Mouse (Mus musculus): ENCODE data around the gene Olfr95. TPM values are rescaled to one million over a fixed set of nuclear protein-coding genes. Genes with fewer than 3 reads are reported as not detected.

The Olfr95 gene
- polyA plus RNA-seq, 1 experiment from 2014 or later: not detected

DNA sequence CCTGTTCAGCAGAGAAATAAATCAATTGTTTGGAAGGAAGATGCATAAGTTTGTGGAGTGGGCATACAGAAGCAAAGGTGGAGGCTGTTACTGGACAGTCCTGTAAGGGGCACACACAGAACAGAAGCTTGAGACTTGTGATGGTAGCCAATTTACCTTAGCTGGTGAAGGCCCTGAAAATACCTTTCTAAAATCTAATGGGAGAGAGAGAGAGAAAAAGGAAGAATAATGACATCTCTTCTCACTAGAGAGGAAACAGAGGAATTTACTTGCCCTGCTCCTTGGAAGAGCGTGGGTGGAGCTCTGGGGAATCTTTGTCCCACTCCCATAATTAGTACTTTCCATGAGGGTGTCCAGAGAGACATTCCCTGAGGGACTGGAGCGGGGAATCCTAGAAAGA lies 12.0 kb downstream of the Olfr95 start, which contains the start of gene Olfr94:
Olfr94 (minus strand) TSS at position 101 of the 400 bp plus-strand sequence.
- H3K9me3 ChIP-seq (replicated peaks): no peaks in the 10 kb centered on the region
- no peaks in the 10 kb centered on the region for H3K36me3 ChIP-seq
- no peak within 1 kb of the TSS for H3K4me3 ChIP-seq
- no peak within 1 kb of the TSS for H3K27ac ChIP-seq
- WGBS (ENCODE audit: insufficient replicate concordance): 67% methylated on average over 2 of the region's 2 CpGs
- ATAC-seq: no peak
- no peak within 1 kb of the TSS for H3K9ac ChIP-seq
- peaks cover 45% of the 10 kb centered on the region for H3K27me3 ChIP-seq (replicated peaks)
- no peaks in the 10 kb centered on the region for H3K4me1 ChIP-seq
- H3K4me2 ChIP-seq: no peak within 1 kb of the TSS

- no peaks in the 10 kb centered on the region for H3K36me3 ChIP-seq
- peaks cover 57% of the 10 kb centered on the region for H3K27me3 ChIP-seq (replicated peaks)
- H3K9ac ChIP-seq: no peak overlapping the region
- H3K4me2 ChIP-seq: peak overlapping the region; percentile 66
- H3K4me3 ChIP-seq: peak overlapping the region; percentile 41
- no peak overlapping the region for H3K27ac ChIP-seq
- no peaks in the 10 kb centered on the region for H3K9me3 ChIP-seq (replicated peaks)
- H3K4me1 ChIP-seq: no peaks in the 10 kb centered on the region
- WGBS (ENCODE audit: insufficient replicate concordance): 2% methylated on average over 77 of the region's 77 CpGs
- ATAC-seq: 0 out of 2 replicates have a peak, but pooled peaks have one; percentile 15
These were observed 15.8 kb downstream of the Olfr95 start for GRCm38 (mm10) chr17:37196845-37197724.

DNA sequence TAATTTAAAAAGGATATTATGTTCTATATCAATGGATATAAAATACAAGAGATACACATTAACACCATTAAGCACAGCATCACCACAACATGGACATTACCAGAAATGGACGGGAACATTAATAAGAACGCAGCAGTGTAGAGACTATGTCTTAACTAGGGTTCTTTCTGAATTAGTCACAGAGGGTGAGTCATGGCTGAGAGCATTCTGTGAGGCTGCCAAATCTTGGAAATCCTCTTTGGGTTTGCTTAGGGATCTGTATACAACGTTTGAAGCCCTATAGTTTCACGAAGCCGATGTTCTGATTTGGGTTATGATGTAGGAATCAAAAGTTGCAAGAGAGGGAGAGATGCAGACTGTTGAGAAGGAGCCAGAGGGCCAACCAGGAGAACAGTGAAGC lies 18.1 kb downstream of the Olfr95 start:
- Histone ChIP-seq H3K9me3 (replicated peaks) (no peaks in the 10 kb centered on the region), H3K4me2 (no peak overlapping the region), H3K4me1 (no peaks in the 10 kb centered on the region), H3K9ac (no peak overlapping the region), H3K4me3 (no peak overlapping the region), H3K27me3 (replicated peaks) (peaks cover 47% of the 10 kb centered on the region), H3K36me3 (no peaks in the 10 kb centered on the region), H3K27ac (no peak overlapping the region)
- ATAC-seq: no peak
- WGBS (ENCODE audit: insufficient replicate concordance): 72% methylated on average over 5 of the region's 5 CpGs

- no peaks in the 10 kb centered on the region for H3K4me1 ChIP-seq
- no peaks in the 10 kb centered on the region for H3K36me3 ChIP-seq
- no peak within 1 kb of the TSS for H3K4me2 ChIP-seq
- H3K27me3 ChIP-seq (replicated peaks): peaks cover 40% of the 10 kb centered on the region
- no peak within 1 kb of the TSS for H3K4me3 ChIP-seq
- H3K9ac ChIP-seq: no peak within 1 kb of the TSS
- 72% methylated on average over 2 of the region's 2 CpGs for WGBS (ENCODE audit: insufficient replicate concordance)
- no peak for ATAC-seq
- no peaks in the 10 kb centered on the region for H3K9me3 ChIP-seq (replicated peaks)
- H3K27ac ChIP-seq: no peak within 1 kb of the TSS
These were observed 19.3 kb downstream of the Olfr95 start, which contains the start of gene Ubd for GRCm38 (mm10) chr17:37193656-37194055. Gene Ubd (plus strand): TSS chr17:37193892.

DNA sequence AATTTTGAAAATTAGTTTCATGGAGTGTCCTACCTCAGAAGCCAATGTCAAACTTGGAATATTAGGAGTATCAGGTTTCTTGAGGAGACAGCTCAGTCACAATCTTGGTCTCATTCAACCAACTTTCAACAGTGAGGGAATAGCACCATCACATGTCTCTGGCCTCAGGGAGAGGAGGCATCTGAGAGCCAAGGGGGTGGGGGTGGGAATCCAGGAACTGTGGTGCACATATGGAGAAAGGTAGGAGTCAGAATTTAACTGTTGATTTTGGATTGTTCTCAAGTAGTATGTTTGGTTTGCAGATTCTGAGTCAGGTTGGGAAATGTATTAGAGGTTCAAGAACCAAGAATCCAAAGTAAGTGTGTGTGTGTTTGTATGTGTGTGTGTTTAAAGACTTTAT lies 19.9 kb downstream of the Olfr95 start:
- Histone ChIP-seq H3K4me3 (no peak overlapping the region), H3K9ac (no peak overlapping the region), H3K27me3 (replicated peaks) (peaks cover 33% of the 10 kb centered on the region), H3K4me2 (no peak overlapping the region), H3K4me1 (no peaks in the 10 kb centered on the region), H3K27ac (no peak overlapping the region), H3K36me3 (no peaks in the 10 kb centered on the region), H3K9me3 (replicated peaks) (no peaks in the 10 kb centered on the region)
- ATAC-seq: no peak

- H3K27ac ChIP-seq: no peak overlapping the region
- H3K4me3 ChIP-seq: no peak overlapping the region
- no peaks in the 10 kb centered on the region for H3K9me3 ChIP-seq (replicated peaks)
- H3K36me3 ChIP-seq: no peaks in the 10 kb centered on the region
- peaks cover 10% of the 10 kb centered on the region for H3K27me3 ChIP-seq (replicated peaks)
- ATAC-seq: no peak
- no peaks in the 10 kb centered on the region for H3K4me1 ChIP-seq
- no peak overlapping the region for H3K9ac ChIP-seq
- WGBS (ENCODE audit: insufficient replicate concordance): 38% methylated on average over 2 of the region's 2 CpGs
- H3K4me2 ChIP-seq: no peak overlapping the region
These were observed 22.2 kb downstream of the Olfr95 start for GRCm38 (mm10) chr17:37190711-37191110.

DNA sequence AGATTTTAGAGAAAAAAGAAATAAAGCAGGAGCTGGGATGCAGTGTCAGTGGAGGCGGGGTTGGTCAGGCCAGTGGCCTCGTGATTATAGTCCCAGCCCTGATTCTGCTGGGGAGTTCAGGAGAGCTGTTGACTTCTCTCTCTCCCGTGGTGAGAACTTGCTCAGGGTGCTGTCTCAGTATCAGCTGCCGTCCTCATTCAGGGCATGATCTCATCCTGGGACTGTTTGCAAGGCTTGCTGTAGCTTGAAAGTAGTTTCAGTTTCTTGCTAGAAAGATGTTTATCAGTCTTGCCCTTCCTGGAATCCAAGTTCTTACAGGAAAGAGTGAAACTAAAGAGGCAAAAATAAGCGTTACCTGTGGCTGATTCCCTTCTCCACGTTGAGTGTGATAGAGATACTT lies 27.4 kb downstream of the Olfr95 start:
- Histone ChIP-seq H3K36me3 (no peaks in the 10 kb centered on the region), H3K27me3 (replicated peaks) (no peaks in the 10 kb centered on the region), H3K4me3 (no peak overlapping the region), H3K9me3 (replicated peaks) (no peaks in the 10 kb centered on the region), H3K4me1 (no peaks in the 10 kb centered on the region), H3K9ac (no peak overlapping the region), H3K4me2 (no peak overlapping the region), H3K27ac (no peak overlapping the region)
- ATAC-seq: no peak
- 21% methylated on average over 6 of the region's 6 CpGs for WGBS (ENCODE audit: insufficient replicate concordance)

DNA sequence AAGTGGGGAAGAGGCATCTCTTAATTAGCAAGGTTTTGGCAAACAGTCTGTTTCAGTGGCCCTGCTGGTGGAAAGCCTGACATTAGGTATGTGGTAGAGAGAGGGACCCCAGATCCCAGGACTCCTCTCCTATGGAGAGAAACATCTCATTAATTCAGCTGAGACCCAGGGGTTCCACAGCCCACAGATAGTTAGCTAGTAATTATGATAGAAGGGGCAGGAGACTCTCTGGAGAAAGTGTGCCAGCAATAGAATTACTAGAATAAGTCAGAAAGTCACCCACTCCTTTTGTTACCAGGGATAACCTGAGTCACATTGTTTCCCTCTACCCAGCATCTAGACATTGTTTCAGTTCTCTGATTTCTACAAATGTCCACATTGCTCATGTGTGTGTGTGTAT lies 51.5 kb downstream of the Olfr95 start, which contains the start of gene Olfr93:
Olfr93 (minus strand) TSS at position 101 of the 400 bp plus-strand sequence.
- ATAC-seq: no peak
- H3K27ac ChIP-seq: no peak within 1 kb of the TSS
- no peaks in the 10 kb centered on the region for H3K9me3 ChIP-seq (replicated peaks)

More for the DNA sequence above, 51.5 kb downstream of the Olfr95 start, which contains the start of gene Olfr93:
- H3K4me3 ChIP-seq: no peak within 1 kb of the TSS
- no peaks in the 10 kb centered on the region for H3K36me3 ChIP-seq
- no peak within 1 kb of the TSS for H3K4me2 ChIP-seq
- no peaks in the 10 kb centered on the region for H3K4me1 ChIP-seq
- no peak within 1 kb of the TSS for H3K9ac ChIP-seq
- H3K27me3 ChIP-seq (replicated peaks): no peaks in the 10 kb centered on the region

Other genes starting within 250 kb of the Olfr95 start
- gene 2410137M14Rik, start 231.9 kb downstream of the Olfr95 start, polyA plus RNA-seq (2016; fragmentation: Nextera tagmentation; extraction: Ambion mirVana): not detected in 2 replicates
- gene H2-M5, start 223.6 kb downstream of the Olfr95 start, polyA plus RNA-seq (2016; fragmentation: Nextera tagmentation; extraction: Ambion mirVana): 0.11 TPM in 1 of 2 replicates, not detected in the other
- 11.2 and 11.8 TPM in 2 replicates for gene Zfp57, start 212.0 kb downstream of the Olfr95 start, polyA plus RNA-seq (2016; fragmentation: Nextera tagmentation; extraction: Ambion mirVana)
- gene Mog, start 189.7 kb downstream of the Olfr95 start, polyA plus RNA-seq (2016; fragmentation: Nextera tagmentation; extraction: Ambion mirVana): not detected in 2 replicates
- gene Gabbr1, start 167.2 kb downstream of the Olfr95 start, polyA plus RNA-seq (2016; fragmentation: Nextera tagmentation; extraction: Ambion mirVana): 1.1 and 1.6 TPM in 2 replicates
- gene Olfr90, start 124.6 kb downstream of the Olfr95 start, polyA plus RNA-seq (2016; fragmentation: Nextera tagmentation; extraction: Ambion mirVana): not detected in 2 replicates
- gene Olfr91, start 114.8 kb downstream of the Olfr95 start, polyA plus RNA-seq (2016; fragmentation: Nextera tagmentation; extraction: Ambion mirVana): not detected in 2 replicates
- not detected in 2 replicates for gene Olfr92, start 93.0 kb downstream of the Olfr95 start, polyA plus RNA-seq (2016; fragmentation: Nextera tagmentation; extraction: Ambion mirVana)
- gene Olfr93, start 51.6 kb downstream of the Olfr95 start, polyA plus RNA-seq (2016; fragmentation: Nextera tagmentation; extraction: Ambion mirVana): not detected in 2 replicates
- gene Ubd, start 19.2 kb downstream of the Olfr95 start, polyA plus RNA-seq (2016; fragmentation: Nextera tagmentation; extraction: Ambion mirVana): not detected in 2 replicates
- gene Olfr94, start 12.1 kb downstream of the Olfr95 start, polyA plus RNA-seq (2016; fragmentation: Nextera tagmentation; extraction: Ambion mirVana): not detected in 2 replicates
- gene Olfr96, start 7.0 kb upstream of the Olfr95 start, polyA plus RNA-seq (2016; fragmentation: Nextera tagmentation; extraction: Ambion mirVana): not detected in 2 replicates
- gene Olfr97, start 24.2 kb upstream of the Olfr95 start, polyA plus RNA-seq (2016; fragmentation: Nextera tagmentation; extraction: Ambion mirVana): not detected in 2 replicates
- not detected in 2 replicates for gene Olfr98, start 50.6 kb upstream of the Olfr95 start, polyA plus RNA-seq (2016; fragmentation: Nextera tagmentation; extraction: Ambion mirVana)
- 1.1 and 1.5 TPM in 2 replicates for gene H2-M3, start 57.1 kb upstream of the Olfr95 start, polyA plus RNA-seq (2016; fragmentation: Nextera tagmentation; extraction: Ambion mirVana)
- gene Olfr99, start 70.3 kb upstream of the Olfr95 start, polyA plus RNA-seq (2016; fragmentation: Nextera tagmentation; extraction: Ambion mirVana): not detected in 2 replicates
- gene Olfr101, start 91.2 kb upstream of the Olfr95 start, polyA plus RNA-seq (2016; fragmentation: Nextera tagmentation; extraction: Ambion mirVana): not detected in 2 replicates
- not detected in 2 replicates for gene Olfr102, start 103.9 kb upstream of the Olfr95 start, polyA plus RNA-seq (2016; fragmentation: Nextera tagmentation; extraction: Ambion mirVana)
- gene Olfr103, start 126.6 kb upstream of the Olfr95 start, polyA plus RNA-seq (2016; fragmentation: Nextera tagmentation; extraction: Ambion mirVana): not detected in 2 replicates
- not detected in 2 replicates for gene Olfr104-ps, start 146.5 kb upstream of the Olfr95 start, polyA plus RNA-seq (2016; fragmentation: Nextera tagmentation; extraction: Ambion mirVana)
- not detected in 2 replicates for gene Olfr105-ps, start 165.9 kb upstream of the Olfr95 start, polyA plus RNA-seq (2016; fragmentation: Nextera tagmentation; extraction: Ambion mirVana)
- gene Olfr106-ps, start 177.3 kb upstream of the Olfr95 start, polyA plus RNA-seq (2016; fragmentation: Nextera tagmentation; extraction: Ambion mirVana): not detected in 2 replicates
- not detected in 2 replicates for gene Olfr107, start 186.1 kb upstream of the Olfr95 start, polyA plus RNA-seq (2016; fragmentation: Nextera tagmentation; extraction: Ambion mirVana)
- gene Olfr108, start 232.4 kb upstream of the Olfr95 start, polyA plus RNA-seq (2016; fragmentation: Nextera tagmentation; extraction: Ambion mirVana): not detected in 2 replicates
- gene Olfr109, start 245.8 kb upstream of the Olfr95 start, polyA plus RNA-seq (2016; fragmentation: Nextera tagmentation; extraction: Ambion mirVana): not detected in 2 replicates